Mouse (Mus musculus): ENCODE measurements at regions not wholly inside any gene's neighbourhood (a gene's known extent, or its start where the extent isn't known, plus 50 kb on each side); places are given as distances from the start of the nearest gene placed in this dataset.

DNA sequence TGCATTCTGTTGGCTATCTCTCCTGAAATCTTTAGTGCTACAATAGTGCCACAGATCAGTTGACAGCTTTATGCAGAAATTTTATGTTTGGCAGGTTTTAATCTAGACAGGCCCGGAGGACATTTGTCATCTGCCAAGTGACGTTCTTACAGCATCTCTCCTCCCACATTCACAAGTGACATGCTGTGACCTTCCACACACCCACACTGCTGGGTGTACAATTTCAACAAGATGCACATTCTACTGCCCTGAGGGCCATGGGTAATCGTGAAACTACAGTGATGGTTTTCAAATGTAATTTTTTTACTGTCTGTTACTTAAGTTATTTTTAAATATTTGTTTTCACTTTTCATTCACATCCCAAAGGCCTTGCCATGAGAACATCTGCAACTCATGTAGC lies 639.2 kb upstream of the Gm11114 start:
- no peak for DNase-seq (ENCODE audit: low read depth, low spot score)

DNA sequence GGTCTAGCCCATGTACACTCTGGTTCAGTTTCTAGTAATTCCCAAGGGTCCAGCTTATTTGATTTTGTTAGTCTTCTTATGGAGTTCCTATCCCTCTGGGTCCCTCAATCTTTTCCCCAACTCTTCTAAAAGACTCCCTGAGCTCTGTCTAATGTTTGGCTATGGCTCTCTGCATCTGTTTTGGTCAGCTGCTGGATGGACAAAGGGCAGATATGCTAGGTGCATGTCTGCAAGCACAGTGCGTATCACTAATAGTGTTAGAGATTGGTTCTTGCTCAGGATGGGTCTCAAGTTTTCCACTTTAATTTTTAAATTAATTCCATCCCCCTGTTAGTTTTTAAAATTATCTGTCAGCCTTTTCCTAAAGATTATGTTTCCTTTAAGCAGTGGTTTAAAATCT lies 634.2 kb upstream of the Gm11114 start:
- no peak for DNase-seq (ENCODE audit: low read depth, low spot score)

DNA sequence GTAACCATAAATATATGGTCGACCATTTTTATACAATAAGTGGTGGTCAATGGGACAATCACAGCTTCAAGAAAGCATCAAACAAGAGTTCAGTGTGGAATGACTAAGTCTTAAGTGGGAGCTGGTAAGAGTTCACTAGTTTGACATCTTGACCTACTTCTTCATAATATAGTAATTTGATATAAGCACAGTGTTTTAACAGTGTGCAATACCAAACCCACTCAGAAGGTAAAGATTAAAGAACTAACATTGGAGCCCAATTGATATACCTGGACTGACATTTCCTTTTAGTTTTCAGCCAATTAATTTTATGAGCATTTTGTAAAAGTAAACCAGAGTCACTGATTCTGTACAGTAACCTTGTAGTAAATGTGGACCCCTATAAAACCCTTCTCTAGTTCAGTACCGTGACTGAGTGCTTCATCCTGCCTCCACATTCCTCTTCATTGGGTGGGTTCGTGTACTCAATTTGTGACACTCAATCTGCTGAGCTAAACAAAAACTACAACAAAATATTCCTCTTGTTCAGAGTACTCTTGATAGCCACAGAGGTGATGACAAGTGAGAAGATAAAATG lies 593.9 kb upstream of the Gm11114 start:
- no peak for DNase-seq (ENCODE audit: low read depth, low spot score)

DNA sequence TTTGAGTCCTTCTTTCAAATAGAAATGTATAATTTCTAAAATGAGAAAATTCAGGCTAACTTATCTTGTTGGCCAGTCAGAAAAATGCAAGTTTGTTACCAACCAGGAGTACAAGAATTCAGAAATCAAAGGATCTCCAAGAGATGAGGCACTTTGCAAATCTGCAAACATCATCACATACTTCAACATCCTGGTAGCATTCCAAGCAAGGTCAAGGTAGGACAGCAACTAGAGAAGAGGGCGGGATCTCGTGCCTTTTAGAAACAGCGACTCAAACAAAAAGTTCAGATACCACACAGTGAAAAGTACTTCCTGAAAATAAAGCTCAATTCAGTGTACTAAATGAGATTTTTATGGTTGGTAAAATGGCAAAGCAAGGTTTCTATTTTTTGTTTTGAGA lies 593.2 kb upstream of the Gm11114 start:
- DNase-seq (ENCODE audit: low read depth, low spot score): no peak

DNA sequence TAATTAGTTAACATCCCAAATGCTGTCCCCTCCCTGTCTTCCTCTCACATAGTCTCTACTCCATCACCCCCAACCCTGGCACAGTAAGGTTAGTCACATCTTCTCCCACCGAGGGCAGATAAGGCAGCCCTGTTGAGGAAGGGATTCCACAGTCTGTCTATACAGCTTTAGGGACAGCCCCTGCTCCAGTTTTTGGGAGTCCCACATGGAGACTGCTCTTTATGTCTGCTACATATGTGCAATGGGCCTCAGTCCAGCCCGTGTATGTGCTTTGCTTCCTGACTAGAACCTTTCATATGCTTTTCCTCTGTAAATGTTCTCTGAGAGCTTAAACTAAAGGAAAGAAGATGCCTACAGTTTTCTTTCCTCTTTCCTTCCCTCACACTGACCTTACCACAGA lies 592.1 kb upstream of the Gm11114 start:
- no peak for DNase-seq (ENCODE audit: low read depth, low spot score)

DNA sequence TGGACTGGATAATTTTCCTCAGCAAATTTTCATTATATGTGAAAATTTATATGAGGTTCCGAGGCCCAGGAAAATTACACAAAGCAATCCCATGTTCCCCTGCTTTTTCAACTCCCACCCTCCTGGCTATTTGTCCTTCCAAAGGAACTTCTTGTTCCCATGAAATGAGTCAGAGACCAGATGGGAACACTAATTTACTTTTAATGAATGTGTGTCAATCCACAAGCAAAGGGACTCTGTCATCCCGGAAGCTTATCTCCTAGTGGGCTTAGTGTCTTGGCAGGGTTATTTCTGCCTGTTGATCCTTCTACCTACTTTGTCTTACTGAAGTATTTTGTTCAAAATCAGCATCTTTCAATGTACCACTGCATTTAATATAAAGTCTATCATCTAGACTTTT lies 573.3 kb upstream of the Gm11114 start:
- no peak for DNase-seq (ENCODE audit: low read depth, low spot score)

DNA sequence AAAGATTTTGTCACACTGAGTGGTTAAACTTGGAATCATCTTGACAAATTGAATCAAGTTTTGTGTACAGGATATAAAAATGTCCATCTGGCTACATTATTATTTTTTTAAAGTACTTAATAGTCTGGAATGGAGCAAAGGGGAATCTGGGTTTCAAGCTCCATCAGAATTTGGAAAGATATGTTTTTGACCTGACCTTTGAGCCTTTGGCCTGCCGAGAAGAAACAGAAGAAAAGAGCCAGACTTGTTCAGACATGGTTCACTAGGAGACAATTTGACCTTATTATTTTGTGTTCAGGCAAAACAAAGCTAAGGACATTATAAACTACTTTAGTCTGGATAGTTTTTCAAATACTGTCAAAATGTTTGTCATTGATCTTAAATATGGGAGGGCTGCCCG lies 572.2 kb upstream of the Gm11114 start:
- no peak for DNase-seq (ENCODE audit: low read depth, low spot score)

DNA sequence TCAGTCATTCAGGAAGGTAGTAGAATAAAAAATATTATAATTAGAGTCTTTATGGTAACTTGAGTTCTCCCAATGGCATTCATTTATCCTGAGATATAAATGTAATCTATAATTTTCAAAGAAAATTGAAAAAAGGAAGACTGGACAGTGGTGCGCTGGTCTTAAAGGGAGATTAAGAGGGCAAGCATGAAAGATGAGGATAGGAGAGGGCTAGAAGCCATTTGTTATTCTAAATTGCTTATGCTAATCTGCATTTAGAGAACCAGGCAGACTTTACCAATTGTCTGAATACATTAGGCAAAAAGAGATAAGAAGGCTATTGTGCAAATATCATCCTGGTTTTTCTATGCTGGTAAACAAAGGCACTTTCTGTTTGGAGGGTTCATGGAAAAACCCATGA lies 558.2 kb upstream of the Gm11114 start:
- DNase-seq (ENCODE audit: low read depth, low spot score): no peak

DNA sequence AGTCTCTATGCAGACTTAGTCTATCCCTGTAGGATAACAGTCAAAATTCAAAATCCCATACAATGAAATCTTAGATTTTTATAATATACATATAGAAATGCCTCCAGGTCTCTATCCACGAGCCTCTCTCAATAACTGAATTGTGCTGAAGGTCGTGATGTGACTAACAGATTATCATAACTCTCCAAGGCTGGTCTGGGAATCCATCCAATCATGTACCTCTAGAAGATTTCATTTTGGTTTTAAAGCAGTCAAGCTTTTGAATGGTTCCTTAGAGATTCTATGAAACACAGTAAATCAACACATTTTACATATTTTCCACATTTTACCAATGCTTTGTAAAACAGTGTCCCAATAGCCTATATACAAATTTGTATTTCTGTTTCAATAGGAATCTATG lies 557.7 kb upstream of the Gm11114 start:
- no peak for DNase-seq (ENCODE audit: low read depth, low spot score)

DNA sequence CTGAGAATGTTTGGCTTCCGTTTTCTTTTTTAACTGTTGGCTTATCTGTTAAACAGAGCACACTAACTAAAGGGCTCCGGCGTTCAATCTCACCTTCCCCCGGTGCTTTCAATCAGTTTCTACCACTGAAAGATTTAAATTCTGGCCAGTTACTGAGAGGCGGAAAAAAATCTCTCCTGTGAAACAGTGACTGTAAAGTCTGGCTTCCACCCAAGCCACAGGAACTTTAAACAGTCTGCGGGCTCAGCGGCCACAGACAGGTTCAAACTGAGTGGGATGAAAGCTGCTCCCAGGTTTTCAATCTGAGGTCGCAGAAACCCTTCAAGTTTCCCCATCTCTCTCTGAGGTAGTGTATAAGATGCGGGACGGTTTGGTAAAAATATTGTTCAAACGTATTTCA lies 538.2 kb upstream of the Gm11114 start:
- DNase-seq (ENCODE audit: low read depth, low spot score): no peak

DNA sequence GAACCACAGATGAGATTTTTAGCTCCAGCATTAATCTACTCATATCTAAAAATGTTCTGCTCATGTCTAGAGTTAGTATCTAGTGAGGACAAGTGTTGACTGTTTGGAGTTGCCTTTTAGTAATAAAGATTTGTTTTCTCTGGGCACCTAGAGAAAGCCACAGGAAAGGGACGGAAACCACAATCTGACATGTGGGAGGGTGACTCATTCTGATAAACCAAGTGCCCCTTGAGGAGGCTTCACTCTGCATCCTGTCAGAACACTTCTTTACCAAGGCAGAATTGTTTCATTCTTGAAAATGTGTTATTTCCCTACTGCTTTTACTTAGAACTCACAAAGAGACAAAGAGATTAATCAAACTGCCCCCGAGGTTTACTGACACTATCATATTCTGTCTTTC lies 537.4 kb upstream of the Gm11114 start:
- peak; percentile 3 for DNase-seq (ENCODE audit: low read depth, low spot score)

DNA sequence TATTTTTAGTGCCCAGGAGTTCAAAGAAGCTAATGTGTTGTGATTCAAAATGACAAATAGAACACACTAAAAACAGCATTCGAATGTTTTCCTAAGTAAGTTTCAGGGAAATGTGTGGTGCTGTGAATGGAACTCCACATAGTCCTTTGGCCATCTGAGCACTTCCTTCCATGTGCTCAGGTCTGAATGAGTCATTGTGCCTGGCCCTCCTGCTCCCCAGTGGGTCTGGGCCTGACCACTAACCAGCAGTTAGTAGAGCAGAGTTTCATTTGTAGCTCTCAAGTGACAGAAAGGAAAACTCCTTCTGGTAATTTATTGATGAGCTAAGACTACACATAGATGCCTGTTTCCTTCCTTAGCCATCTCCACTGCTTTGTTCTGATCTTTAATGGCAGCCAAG lies 533.4 kb upstream of the Gm11114 start:
- DNase-seq (ENCODE audit: low read depth, low spot score): no peak

DNA sequence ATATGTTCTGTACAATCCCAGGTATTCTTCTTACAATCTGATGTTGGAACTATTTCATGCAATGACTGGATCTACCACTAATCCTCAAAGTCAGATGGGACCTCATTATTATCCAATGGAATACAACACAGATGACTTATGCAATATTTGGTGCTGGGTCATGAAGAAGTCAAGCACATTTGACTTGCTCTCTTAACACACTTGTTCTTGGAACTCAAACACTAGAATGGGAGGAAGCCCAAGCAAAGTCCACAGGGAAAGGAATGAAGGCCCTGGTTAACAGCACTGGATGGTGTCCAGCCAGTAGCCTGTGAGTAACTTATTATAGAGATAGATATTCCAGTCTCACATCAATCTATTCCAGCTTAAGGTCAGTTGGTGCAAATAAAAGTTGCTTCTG lies 486.8 kb upstream of the Gm11114 start:
- no peak for DNase-seq (ENCODE audit: low read depth, low spot score)

DNA sequence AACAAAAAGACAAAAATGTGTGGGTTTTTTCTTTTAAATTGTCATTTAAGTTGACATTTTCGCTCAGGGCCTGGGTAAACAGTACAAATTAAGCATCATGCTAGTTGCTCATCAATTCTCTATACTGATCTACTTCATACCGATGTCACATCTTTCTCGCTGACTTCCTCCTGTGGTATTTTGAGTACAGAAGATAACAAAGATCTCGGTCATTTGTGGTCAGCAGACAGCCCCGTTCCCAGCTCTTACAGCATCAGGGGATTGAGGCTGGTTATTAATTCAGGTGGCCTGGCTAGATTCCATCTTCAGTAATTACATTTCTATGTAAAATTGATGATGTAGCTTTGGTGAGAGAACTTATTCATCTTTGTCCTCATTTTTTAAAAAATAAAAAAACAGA lies 483.6 kb upstream of the Gm11114 start:
- DNase-seq (ENCODE audit: low read depth, low spot score): no peak

DNA sequence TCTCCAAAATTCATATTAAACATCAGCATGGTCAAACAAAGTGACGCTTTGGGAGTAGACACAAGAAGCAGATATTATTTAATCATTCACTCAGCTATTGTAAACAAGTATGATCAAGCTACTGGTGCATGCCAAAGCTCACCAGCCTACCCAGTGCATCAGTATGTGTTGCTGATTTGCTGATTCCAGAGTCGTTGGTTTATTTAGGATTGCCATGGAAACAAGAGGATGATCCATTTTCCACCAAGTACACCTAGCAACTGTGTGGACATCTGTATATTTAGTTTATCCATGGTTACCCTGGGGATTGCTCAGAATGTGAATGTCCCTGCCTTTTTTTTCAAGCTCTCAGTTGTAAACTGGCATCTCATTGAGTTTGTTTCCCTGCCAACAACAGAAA lies 481.9 kb upstream of the Gm11114 start:
- no peak for DNase-seq (ENCODE audit: low read depth, low spot score)

DNA sequence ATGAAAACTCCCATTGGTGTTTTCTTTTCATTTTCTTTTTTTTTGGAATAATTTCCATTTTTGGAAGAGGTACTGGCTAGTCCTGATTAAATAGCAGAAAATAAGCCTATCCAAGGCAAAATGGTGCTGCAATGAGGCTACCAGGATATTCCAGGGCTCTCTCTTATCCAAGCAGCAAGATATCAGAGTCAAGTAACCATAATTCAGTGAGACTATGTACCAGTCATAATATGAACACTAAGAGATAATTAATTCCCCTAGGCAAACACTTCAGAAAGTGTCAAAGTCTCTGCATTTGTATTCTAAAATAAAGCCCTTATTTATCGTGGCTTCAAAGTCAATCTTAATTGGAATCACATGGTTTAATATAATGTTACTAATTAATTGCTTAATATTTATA lies 475.1 kb upstream of the Gm11114 start:
- no peak for DNase-seq (ENCODE audit: low read depth, low spot score)

DNA sequence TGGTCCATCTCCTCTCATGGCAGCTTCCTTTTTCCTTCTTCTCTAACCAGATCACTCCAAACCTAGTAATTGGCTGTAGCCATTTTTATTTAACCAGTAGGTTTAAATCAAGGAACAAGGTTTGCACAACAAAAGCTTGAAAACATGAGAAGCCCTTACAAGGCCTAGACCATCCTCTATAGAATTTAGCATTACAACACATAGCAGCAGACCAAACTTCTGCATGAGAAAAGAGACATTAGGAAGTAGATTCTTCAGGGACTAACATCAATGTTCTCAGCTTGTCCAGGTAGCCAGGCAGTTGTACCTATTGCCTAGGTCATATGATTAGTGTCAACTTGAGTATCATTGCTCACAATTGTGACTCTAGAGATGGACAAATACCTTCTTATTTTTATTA lies 468.6 kb upstream of the Gm11114 start:
- DNase-seq (ENCODE audit: low read depth, low spot score): no peak

DNA sequence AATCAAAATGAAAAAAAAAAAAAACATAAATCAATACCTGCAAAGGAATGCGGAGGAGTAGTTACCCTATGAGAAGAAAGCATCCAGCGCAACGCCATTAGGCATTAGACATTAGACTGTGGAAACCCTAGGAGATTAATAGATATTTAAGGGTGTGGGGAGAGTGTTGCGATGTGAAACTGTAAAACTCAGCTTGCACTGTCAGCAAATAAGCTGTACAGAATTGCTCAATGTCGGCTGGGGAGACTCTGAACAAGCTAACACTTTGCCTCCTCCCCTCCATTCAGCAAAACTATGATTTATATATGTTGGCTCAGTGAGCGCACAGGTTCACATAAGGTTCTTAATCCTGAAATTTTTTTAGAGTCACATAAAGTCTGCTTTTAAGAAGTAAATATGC lies 451.0 kb upstream of the Gm11114 start:
- DNase-seq (ENCODE audit: low read depth, low spot score): no peak

DNA sequence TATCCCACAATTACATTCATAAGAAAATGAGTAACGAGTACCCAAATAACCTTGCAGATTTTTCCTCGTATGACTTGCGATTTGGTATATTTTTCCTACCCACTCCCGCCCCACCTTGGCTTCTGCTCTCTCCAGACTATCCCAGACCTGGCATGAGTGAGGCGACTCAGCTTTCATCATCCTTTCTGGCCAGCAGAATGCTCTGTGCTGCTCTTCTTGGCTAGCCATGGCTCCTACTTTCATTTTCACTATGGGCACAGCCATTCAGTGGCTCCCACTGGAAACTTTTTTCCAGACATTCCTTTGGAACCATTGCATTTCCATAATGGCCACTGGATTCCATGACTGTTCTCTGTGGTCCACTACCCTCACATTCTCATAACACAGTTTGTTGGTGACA lies 449.1 kb upstream of the Gm11114 start:
- DNase-seq (ENCODE audit: low read depth, low spot score): no peak

DNA sequence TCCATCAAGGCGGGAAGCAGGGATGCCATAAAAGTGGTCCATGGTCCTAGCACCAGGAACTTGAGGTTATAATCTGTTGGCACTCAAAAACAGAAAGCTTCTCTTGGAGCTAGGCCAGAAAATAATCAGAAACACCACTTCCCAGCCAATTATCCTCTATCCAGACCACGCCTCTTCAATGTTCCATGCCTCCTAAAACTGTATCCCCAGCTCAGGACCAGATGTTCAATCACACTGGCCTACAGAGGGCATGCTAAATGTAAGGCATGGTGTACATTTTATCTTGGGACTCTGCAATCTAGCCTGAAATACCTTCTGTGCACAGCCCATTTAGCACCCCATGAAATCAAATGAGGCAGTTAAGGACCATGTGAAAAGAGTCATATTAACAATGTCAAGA lies 418.4 kb upstream of the Gm11114 start:
- DNase-seq (ENCODE audit: low read depth, low spot score): no peak

DNA sequence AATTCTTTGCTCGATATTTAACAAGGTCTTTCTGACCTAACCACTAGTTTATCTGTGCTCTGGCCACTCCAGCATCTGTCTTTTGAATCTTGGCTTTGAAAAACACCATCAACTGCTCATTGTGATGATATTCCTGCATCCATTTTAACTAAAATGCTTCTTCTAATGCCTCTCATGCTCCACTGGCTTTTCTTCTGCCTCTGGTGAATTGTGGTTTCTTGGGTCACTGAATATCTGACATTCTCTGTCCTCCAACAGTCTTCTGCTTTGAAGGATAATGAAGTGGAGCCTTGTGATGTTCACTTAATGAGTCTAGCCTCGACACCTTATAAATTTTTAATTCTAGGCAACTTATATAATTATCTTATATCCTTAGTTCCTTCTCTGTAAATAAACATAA lies 416.5 kb upstream of the Gm11114 start:
- DNase-seq (ENCODE audit: low read depth, low spot score): no peak

DNA sequence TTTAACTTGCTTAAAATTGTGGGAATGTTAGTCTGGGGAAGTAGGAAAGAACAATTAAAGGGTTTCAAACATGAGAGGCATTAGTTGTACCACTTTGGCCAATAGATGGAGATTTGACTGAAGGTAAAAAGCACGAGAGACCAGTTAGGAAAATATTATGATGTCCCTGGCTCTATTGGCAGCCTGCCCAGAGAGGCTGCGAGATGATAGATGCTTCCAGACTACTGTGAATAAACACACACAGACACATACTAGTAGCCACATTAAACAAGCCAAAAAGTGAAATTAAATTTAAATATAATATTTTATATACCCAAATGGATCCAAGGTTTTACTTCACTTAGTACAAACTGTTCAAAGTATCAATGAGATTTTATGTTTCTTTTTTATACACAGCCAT lies 411.9 kb upstream of the Gm11114 start:
- no peak for DNase-seq (ENCODE audit: low read depth, low spot score)

DNA sequence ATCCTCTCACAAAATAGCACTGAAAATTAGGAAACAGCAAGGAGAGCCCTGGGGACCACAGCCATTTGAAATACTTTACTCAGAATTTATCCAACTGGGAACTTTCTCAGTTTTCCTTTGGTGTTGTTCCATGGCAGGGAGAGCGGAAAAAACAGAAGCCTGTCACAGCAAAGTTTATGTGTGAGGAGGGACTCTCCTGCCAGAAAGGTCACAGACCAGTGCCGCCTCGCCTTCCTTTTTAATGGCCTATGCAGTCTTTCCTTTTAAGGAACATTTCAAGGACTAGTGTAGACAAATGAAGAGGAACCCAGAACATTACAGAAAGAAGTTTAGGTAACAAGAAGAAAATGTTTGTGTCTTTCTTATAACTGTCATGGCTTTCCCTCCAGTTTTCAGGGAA lies 406.3 kb upstream of the Gm11114 start:
- no peak for DNase-seq (ENCODE audit: low read depth, low spot score)

DNA sequence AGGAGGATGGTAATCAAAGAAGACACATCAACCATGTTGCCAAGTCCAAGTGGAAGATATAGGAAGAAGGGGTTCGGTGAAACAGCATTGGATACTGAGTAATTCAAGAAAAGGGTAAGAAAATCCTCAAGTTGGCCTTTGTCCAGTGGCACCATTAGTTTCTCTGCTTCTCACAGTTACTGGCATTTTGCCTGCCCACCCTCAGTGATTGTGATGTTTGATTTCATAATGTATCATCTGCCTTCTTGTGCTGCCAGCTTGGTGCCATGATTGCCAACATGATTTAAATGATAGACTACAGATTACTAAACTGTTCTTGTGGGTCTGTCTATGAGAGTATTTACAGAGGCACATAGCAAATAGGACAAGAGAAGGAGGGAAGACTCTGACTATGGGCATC lies 399.3 kb upstream of the Gm11114 start:
- DNase-seq (ENCODE audit: low read depth, low spot score): no peak

DNA sequence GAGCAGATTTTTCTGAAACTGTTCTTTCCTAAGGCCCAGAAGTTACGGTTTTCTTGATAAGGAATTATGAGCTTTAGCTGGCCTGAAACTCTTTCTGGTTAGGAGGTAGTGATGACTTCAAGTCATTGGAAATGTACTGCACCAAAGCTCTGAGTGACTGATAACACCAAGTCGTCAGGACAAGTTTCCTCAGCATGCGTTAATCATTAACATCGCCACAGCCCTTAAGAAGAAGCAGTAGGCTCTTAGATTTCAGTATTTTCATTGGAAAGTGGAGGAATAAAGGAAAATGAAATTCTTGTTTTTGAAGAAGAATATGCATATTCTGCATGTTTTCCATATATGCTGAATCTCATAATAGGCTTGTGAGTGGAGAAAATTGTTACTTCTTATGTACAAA lies 390.3 kb upstream of the Gm11114 start:
- no peak for DNase-seq (ENCODE audit: low read depth, low spot score)
